Mouse (Mus musculus) brown adipose tissue, adult 24 weeks (tissue): ENCODE data around the gene Olfr1497. TPM values are rescaled to one million over a fixed set of nuclear protein-coding genes. Genes with fewer than 3 reads are reported as not detected.
"Not testable (repeated sequence)": the region's sequence is repeated elsewhere in the genome, so short reads cannot be mapped to it uniquely, and the experiment has no call there.

ENCODE experiments used
- H3K27ac ChIP-seq: fragments of 200-500 bp; replicated peaks from 2 replicates; pipeline ENCODE4 v1.5.1; 2012; ENCODE audit warnings: low read depth, mild to moderate bottlenecking, low read length
- H3K4me1 ChIP-seq: fragments of 200-500 bp; 2 replicates; pipeline ENCODE4 v1.6.1; 2012; ENCODE audit warnings: low read length, mixed read lengths; ENCODE audit not compliant: control insufficient read depth, insufficient read depth, insufficient read length
- H3K4me3 ChIP-seq: fragments of 200-500 bp; 2 replicates; pipeline ENCODE4 v1.5.1; 2012; ENCODE audit warnings: low read depth, mild to moderate bottlenecking, low read length, moderate library complexity; ENCODE audit not compliant: insufficient read depth
- polyA plus RNA-seq: library from polyadenylated mRNA; stranded (reverse); fragments of >200 nt; gene quantifications from 2 replicates; pipeline ENCODE4 v1.2.4, GENCODE M21; 2012; ENCODE audit not compliant: missing spikeins, insufficient read depth, insufficient read length

Olfr1497 gene
- not detected in 2 replicates for polyA plus RNA-seq

- Histone ChIP-seq H3K27ac (no peak within 1 kb of the TSS), H3K4me3 (no peak within 1 kb of the TSS), H3K4me1 (no peaks in the 10 kb centered on the region)
These were observed at the start of gene Olfr1497 for GRCm38 (mm10) chr19:13798102-13798501. Gene Olfr1497 (minus strand): TSS chr19:13798202.

GRCm38 (mm10) chr19:13830388-13830787 lies 32.4 kb upstream of the Olfr1497 start, which contains the start of gene Olfr1500:
Gene Olfr1500 (minus strand): TSS chr19:13830488.
- no peak within 1 kb of the TSS for H3K27ac ChIP-seq
- H3K4me3 ChIP-seq: no peak within 1 kb of the TSS
- no peaks in the 10 kb centered on the region for H3K4me1 ChIP-seq

- no peaks in the 10 kb centered on the region for H3K4me1 ChIP-seq
- H3K4me3 ChIP-seq: no peak overlapping the region
- H3K27ac ChIP-seq: no peak overlapping the region
These were observed 30.4 kb upstream of the Olfr1497 start for GRCm38 (mm10) chr19:13828447-13828846.

GRCm38 (mm10) chr19:13820847-13821246 lies 22.8 kb upstream of the Olfr1497 start:
- Histone ChIP-seq H3K4me3 (no peak overlapping the region), H3K27ac (no peak overlapping the region), H3K4me1 (no peaks in the 10 kb centered on the region)

GRCm38 (mm10) chr19:13819347-13819746 lies 21.3 kb upstream of the Olfr1497 start, which contains the start of gene Olfr1499:
Gene Olfr1499 (minus strand): TSS chr19:13819447.
- Histone ChIP-seq H3K27ac (no peak within 1 kb of the TSS), H3K4me1 (no peaks in the 10 kb centered on the region), H3K4me3 (no peak within 1 kb of the TSS)

GRCm38 (mm10) chr19:13818827-13819226 lies 20.8 kb upstream of the Olfr1497 start:
- H3K4me3 ChIP-seq: no peak overlapping the region
- no peak overlapping the region for H3K27ac ChIP-seq
- no peaks in the 10 kb centered on the region for H3K4me1 ChIP-seq

- H3K27ac ChIP-seq: no peak overlapping the region
- no peak overlapping the region for H3K4me3 ChIP-seq
- no peaks in the 10 kb centered on the region for H3K4me1 ChIP-seq
These were observed 14.8 kb upstream of the Olfr1497 start for GRCm38 (mm10) chr19:13812823-13813222.

GRCm38 (mm10) chr19:13805486-13805885 lies 7.5 kb upstream of the Olfr1497 start:
- H3K4me1 ChIP-seq, H3K27ac ChIP-seq: not testable (repeated sequence)

GRCm38 (mm10) chr19:13777578-13777977 lies 20.4 kb downstream of the Olfr1497 start, which contains the start of gene Olfr1496:
Gene Olfr1496 (plus strand): TSS chr19:13777878.
- Histone ChIP-seq H3K4me1 (no peaks in the 10 kb centered on the region), H3K4me3 (no peak within 1 kb of the TSS), H3K27ac (no peak within 1 kb of the TSS)

More at GRCm38 (mm10) chr19:13805486-13805885, 7.5 kb upstream of the Olfr1497 start:
- not testable (repeated sequence) for H3K4me3 ChIP-seq

GRCm38 (mm10) chr19:13768565-13769276 lies 29.3 kb downstream of the Olfr1497 start:
- Histone ChIP-seq H3K4me3 (no peak overlapping the region), H3K27ac (no peak overlapping the region), H3K4me1 (no peaks in the 10 kb centered on the region)

GRCm38 (mm10) chr19:13764306-13764705 lies 33.7 kb downstream of the Olfr1497 start, which contains the start of gene Olfr1495:
Gene Olfr1495 (plus strand): TSS chr19:13764606.
- Histone ChIP-seq H3K4me1 (no peaks in the 10 kb centered on the region), H3K4me3 (no peak within 1 kb of the TSS), H3K27ac (no peak within 1 kb of the TSS)

GRCm38 (mm10) chr19:13749366-13749765 lies 48.6 kb downstream of the Olfr1497 start:
- no peaks in the 10 kb centered on the region for H3K4me1 ChIP-seq
- H3K27ac ChIP-seq: no peak overlapping the region
- no peak overlapping the region for H3K4me3 ChIP-seq

Other genes with a start within 250 kb of the Olfr1497 start
- not detected in 2 replicates for gene Olfr1484, start 214.7 kb downstream of the Olfr1497 start, polyA plus RNA-seq
- gene Olfr1487, start 180.8 kb downstream of the Olfr1497 start, polyA plus RNA-seq: not detected in 2 replicates
- gene Olfr1489, start 166.6 kb downstream of the Olfr1497 start, polyA plus RNA-seq: 0.08 TPM in 1 of 2 replicates, not detected in the other
- gene Olfr1490, start 147.1 kb downstream of the Olfr1497 start, polyA plus RNA-seq: not detected in 2 replicates
- not detected in 2 replicates for gene Olfr1491, start 100.9 kb downstream of the Olfr1497 start, polyA plus RNA-seq
- gene Olfr1493-ps1, start 74.9 kb downstream of the Olfr1497 start, polyA plus RNA-seq: not detected in 2 replicates
- gene Olfr1494, start 58.5 kb downstream of the Olfr1497 start, polyA plus RNA-seq: not detected in 2 replicates
- not detected in 2 replicates for gene Olfr1495, start 33.6 kb downstream of the Olfr1497 start, polyA plus RNA-seq
- not detected in 2 replicates for gene Olfr1496, start 20.3 kb downstream of the Olfr1497 start, polyA plus RNA-seq
- gene Olfr1499, start 21.2 kb upstream of the Olfr1497 start, polyA plus RNA-seq: not detected in 2 replicates
- gene Olfr1500, start 32.3 kb upstream of the Olfr1497 start, polyA plus RNA-seq: not detected in 2 replicates
- gene Olfr1501, start 52.5 kb upstream of the Olfr1497 start, polyA plus RNA-seq: not detected in 2 replicates
- not detected in 2 replicates for gene Olfr1502, start 63.6 kb upstream of the Olfr1497 start, polyA plus RNA-seq
- not detected in 2 replicates for gene Olfr1504, start 99.7 kb upstream of the Olfr1497 start, polyA plus RNA-seq
- not detected in 2 replicates for gene Olfr1505, start 115.3 kb upstream of the Olfr1497 start, polyA plus RNA-seq